Mouse (Mus musculus) heart, postnatal 14 days (tissue): Measurements from ENCODE around the gene Lrrfip1. TPM values are rescaled to one million over a fixed set of nuclear protein-coding genes. Genes with fewer than 3 reads are reported as not detected.

ENCODE experiments used
- DNase-seq, 2 experiments: peaks; one replicate each; pipeline ENCODE4 v3.0.0; 2021 to 2022
- intact Hi-C: fragments of 180-260 bp; cut with DNase I; formaldehyde crosslinking; loops from one replicate; pipeline ENCODE4 v1.15.1; 2025
- long read RNA-seq, 2 experiments: library from polyadenylated mRNA; stranded (forward); transcript quantifications; one replicate each; pipeline ENCODE4 v2.0.0; 2021
- total RNA-seq, 2 experiments: library from RNA; stranded (reverse); gene quantifications; 2 replicates each; pipeline ENCODE4 v1.2.3; 2021

Gene Lrrfip1
- total RNA-seq = 100 to 1,000 TPM; 101 to 109 TPM
- long read RNA-seq, experiment 1, partial matches to known transcripts = 6 of 76 reads
- long read RNA-seq, experiment 1, other reads (novel, unspliced or antisense) = 66 of 76 reads
- long read RNA-seq, experiment 2, partial matches to known transcripts = 11 of 81 reads
- long read RNA-seq, experiment 2, other reads (novel, unspliced or antisense) = 68 of 81 reads

DNA sequence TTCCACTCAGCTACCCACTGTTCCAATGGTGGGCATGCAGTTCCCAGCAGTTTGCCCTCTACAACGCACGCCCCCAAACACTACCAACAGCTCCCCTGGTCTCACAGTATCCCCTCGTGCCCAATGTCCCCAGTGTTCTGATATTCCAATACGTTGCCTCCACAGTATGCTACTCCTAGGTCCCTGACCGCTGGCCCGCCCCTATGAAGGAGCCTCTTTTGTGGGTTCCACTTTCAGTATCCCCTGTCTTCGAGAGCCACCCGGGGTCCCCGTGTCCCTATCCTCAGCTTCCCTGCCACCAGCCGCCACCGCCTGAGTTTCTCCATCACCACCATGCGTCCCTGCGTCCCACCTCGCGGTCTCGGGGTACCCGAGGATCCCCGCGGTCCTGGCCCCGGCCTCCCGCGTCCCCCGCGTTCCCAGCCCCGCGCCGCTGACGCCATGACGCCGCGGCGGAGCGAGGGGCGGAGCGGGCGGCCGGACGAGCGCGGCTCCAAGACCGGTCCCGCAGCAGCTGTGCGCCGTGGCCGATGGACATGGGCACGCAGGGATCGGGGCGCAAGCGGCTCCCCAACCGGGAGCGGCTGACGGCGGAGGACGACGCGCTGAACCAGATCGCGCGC, at the start of gene Lrrfip1:
TSS of gene Lrrfip1 (plus strand) at position 470 of the 623 bp plus-strand sequence.
- intact Hi-C loops = no loop called here
- peak; percentile 78 to 81 for DNase-seq

DNA sequence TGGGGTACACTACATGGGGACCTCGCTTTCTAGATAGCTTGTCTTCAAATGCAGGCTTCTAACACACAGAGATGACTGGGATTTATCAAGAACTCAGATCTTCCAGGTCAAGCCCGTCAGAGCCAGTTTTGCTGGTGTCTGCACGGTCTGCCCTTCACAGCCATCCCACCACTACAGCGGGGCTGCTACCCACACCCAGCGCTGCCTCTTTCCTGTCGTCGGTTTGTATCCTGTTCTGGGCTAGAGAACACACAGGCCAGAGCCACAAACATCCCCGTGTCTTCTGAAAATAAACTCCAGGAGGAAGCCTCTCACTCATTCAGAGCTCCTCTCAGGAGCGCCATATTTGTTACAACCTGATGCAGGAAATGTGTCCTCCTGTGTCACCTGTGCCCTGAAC, 49.2 kb upstream of the Lrrfip1 start:
- DNase-seq = no peak
- intact Hi-C loops = no loop called here

DNA sequence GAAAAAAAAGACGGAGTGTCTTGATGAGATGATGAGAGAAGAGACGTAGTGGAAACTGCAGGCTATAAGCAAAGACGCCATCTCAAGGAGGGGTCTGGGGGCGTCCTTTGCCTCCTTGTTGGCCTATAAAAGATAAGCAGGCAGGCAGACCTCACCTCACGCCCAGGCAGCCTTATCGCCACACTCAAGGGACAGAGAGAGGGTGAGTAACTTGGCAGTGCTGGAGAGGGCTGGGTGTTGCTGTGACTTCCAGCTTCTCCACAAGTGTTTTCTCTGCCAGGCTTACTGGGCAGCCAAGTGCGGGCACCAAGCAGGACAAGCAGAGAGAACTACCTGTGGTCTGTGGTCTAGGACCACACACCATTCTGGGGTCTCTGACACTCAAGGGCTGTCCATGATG, 46.9 kb upstream of the Lrrfip1 start:
- intact Hi-C loops = loop anchor here (10.0 kb wide), 1 partner anchor 887 kb away; no protein-coding TSS in a partner anchor
- peak in 1 of 2 experiments; percentile 32 for DNase-seq

DNA sequence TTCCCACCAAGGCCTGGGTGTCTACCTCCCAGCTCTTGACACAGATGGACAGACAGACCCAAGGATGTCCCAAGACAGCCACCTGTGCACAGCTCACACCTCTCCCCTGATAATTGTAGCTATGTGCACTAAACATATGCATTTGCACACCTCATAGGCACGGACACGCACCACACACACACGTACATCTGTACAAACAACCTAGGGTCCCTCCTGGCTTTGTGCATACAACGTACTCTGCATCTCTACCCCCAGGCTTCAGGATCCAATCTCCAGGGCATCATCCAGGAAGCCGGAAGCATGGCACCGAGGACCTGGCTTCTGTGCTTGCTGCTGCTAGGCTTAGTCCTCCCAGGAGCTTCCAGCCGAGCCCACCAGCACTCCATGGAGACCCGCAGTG, 45.7 kb upstream of the Lrrfip1 start, which contains the start of gene Prlh:
TSS of gene Prlh (plus strand) at position 301 of the 400 bp plus-strand sequence.
- no peak for DNase-seq
- intact Hi-C loops = loop anchor here (10.0 kb wide), 1 partner anchor 888 kb away; no protein-coding TSS in a partner anchor

DNA sequence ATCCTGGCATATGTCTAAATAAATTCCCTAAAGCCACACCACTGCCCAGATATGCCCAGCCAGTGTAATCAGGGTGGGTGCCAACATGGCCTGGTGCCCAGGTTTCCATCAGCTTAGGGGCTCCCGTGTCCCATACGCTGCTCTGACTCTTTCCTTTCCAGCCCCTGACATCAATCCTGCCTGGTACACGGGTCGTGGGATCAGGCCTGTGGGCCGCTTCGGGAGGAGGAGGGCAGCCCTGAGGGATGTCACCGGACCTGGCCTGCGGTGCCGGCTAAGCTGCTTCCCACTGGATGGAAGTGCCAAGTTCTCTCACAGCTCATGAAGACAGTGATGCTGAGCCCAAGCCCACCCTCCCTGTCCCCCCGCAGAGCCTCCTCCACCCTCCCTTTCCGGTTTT, 44.8 kb upstream of the Lrrfip1 start:
- intact Hi-C loops = loop anchor here (10.0 kb wide), 1 partner anchor 889 kb away; no protein-coding TSS in a partner anchor
- no peak for DNase-seq

DNA sequence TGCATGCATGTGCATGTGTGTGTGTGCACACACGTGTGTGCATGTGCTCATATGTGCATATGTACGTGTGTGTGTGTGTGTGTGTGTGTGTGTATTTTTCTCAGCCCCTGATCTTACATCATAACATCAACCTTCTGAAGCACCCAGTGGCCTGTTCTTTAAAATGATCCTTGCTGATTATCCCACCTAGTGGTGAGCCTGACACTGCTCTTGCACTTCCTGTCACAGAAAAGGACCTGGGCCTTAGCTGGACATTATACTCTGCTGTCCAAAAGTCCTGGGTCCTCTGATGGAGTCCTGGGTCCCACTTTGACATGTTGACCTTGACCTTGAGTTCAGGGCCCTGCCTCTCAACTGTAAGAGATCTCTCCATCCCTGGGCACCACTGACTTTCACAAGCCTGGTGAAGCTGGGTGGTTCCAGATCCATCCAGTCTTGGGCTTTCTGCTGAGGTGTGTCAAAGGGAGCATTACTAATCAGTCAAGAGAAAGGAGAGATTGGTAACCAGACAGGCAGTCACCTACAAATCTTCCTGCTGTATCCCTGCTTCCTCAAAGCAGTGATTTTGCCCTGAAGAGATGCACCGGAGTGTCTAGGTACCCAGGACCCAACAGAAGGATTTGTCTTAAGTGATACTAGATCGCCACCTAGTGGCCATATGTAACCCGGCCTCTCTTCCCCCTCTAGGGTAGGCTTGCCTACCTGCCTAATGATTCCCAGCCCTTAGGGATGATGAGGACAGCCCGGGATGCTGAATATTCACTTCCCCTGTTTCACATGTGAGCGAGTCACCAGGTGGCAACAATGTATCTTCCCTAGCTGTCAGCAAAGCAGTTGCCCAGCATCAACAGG, 42.1 kb upstream of the Lrrfip1 start:
- intact Hi-C loops = loop anchor here (1.0 to 10.0 kb wide), 3 partner anchors 28 to 892 kb away; no protein-coding TSS in a partner anchor
- peak; percentile 47 to 76 for DNase-seq

DNA sequence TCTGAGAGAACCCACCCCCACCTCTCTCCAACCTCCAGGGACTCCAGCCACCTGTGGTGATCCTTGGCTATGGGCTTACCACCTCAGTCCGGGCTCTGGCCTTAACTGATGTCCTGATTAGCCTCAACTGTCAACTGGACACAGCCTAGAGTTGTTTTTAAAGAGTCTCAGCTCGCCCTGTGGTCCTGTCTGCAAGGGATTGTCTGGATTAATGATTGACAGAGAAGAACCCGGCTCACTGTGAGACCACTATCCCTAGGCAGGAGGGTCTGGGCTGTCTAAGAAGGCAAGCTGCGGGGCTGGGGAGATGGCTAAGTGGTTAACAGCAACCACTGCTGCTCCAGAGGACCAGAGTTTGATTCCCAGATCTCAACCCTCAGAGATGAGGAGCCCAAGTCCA, 36.0 kb upstream of the Lrrfip1 start:
- no peak for DNase-seq
- intact Hi-C loops = no loop called here

DNA sequence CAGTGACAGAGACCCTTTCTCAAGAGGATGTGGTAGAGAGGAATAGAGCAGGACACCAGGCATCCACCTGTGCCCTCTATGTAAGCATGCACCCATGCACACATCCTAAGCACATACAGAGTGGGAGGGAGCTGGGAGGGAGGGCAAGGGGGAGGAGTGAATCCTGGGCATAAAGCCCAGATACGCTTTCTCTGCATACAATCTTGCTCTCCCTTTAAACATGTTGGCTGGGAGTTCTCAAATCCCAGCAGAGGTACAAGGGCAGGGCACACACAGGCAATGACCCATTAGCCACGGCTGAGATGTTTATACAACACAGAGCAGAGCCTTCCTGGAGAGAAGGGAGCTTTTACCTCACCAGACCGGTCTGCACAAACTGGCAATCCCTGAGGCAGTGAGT, 35.5 kb upstream of the Lrrfip1 start:
- DNase-seq = no peak
- intact Hi-C loops = no loop called here

DNA sequence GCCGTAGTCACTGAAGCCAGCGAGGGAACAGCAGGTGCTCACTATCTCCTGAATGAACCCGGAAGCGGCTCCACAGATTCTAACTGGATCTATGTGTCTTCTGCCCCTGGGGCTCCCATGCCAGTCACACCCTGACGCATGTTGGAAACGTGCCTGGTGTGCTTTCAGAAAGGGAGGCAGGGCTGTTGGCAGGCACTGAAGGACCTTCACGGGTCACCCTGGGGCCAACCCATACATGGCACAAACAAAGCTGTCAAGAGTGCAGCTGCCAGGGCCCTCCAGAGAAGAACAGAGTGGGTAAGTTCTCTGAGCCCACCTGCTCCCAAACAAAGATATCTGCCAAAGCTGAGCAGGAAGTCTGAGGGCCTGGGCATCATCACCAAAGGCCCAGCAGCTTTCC, 31.0 kb upstream of the Lrrfip1 start:
- intact Hi-C loops = no loop called here
- peak; percentile 65 to 78 for DNase-seq

DNA sequence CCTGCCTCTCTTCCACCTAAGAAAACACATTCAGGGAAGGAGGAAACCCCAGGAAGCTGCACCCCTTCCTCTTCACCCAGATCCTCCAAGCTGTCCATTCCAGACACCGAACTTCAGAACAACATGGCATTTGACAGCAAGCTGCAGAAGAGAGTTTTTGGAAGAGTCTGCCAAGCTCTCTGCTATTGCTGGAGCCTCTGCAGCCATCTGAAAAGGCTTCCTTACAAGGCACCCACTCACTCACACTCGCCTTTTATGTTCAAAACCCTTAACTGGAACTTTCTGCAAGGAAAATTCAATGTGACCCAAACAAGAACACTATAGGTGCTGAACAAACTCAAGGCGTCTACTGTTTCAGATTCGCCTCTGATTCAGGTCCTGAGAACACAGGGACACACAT, 29.9 kb upstream of the Lrrfip1 start:
- intact Hi-C loops = no loop called here
- DNase-seq = no peak

DNA sequence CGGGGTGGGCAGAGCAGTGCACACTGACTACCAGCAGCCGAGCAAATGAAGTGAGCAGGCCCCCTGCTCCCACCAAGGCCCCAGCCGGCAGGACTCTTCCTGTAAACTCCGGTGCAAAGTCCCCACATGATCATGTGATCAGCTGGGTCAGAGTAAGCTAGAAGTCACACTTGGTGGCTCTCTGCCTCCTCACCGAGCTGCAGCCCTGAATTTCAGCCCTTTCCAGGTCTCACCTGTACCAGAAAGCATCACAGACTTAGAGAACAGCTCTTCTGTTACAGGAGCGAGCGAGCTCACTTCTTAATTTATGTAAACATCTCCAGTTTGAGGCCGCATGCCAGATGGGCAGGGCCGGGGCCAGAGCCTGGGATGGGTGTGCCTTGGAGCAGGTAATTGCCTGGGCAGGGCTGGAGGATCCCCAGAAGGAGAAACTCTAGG, 29.2 kb upstream of the Lrrfip1 start, which contains the start of gene Rab17:
TSS of gene Rab17 (minus strand) at position 315 of the 438 bp plus-strand sequence.
- no peak for DNase-seq
- intact Hi-C loops = no loop called here

DNA sequence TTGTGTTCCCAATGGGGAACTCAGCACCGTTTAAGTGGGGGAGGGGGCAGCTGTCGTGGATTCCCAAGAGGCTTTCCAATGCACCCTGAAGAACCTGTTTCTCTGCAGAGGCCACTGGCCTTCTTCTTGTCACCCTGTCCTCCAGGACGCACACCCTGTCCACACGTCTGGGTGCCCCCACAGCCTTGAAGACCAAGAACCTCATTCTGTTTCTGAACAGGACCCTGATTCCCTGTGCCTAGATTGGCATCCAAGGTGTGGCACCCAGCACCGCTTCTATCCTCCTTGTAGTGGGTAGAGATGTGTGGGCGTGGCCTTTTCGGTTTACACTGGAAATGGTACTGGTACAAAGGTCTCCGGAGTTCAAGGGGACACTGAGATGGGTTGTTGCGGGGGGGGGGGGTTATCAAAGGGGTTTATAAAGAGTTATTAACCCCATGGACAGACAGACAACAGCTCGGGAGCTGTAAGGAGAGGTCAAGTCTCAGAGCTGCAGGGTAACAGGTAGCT, 28.6 kb upstream of the Lrrfip1 start:
- DNase-seq = no peak
- intact Hi-C loops = loop anchor here (5.0 kb wide), 3 partner anchors 47 to 207 kb away; partner anchors contain the start of gene Ramp1

DNA sequence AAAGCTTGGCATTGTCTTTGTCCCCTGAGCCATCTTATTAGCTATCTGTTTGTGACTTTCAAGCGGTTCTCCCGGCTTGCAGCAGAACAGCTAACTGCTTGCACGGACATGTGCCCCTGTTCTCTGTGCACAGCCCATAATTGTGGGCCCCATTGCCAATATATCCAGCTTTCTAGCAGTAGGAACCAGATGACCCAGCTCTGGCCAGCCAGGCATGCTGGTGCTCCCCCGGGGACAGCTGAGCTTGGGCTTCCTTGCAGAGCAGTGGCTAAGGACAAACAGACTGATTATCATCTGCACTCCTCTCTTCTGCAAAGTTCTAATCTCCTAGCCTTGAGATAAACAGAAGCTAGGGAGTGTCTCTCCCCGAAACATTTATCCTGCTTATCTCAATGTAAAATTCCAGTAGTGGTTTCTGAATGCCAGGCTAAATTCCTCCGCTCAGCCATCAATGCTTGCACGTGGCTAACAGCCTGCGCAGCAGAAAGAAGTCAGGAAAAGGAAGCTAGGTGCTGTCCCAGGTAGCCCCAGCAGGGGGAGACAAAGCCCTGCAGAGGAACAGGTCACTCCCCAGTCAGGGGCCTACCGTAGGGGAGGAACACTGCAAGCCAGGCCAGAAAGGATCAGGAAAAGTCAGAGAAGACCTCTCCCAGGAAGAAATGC, 25.5 kb upstream of the Lrrfip1 start:
- peak; percentile 94 to 98 for DNase-seq
- intact Hi-C loops = loop anchor here (1.0 to 5.0 kb wide), 5 partner anchors 44 to 266 kb away; partner anchors contain the start of gene Ramp1

DNA sequence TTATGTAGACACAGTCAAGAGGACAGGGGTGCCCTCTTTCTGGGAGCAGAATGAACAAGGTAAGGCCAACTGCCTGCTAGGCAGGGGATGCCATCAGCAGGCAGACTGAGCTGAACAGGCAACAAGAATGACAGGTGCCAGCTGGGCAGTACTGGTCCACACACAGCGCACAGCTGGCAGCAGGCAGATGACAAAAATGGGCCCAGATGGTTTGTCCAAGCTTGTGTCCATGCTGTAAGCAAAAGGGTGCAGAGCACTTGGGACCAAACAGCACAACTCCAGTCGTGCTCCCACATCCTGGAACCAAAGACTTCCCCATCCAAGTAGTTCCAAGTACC, 25.0 kb upstream of the Lrrfip1 start:
- no peak for DNase-seq
- intact Hi-C loops = loop anchor here (1.0 to 5.0 kb wide), 5 partner anchors 44 to 265 kb away; partner anchors contain the start of gene Ramp1

DNA sequence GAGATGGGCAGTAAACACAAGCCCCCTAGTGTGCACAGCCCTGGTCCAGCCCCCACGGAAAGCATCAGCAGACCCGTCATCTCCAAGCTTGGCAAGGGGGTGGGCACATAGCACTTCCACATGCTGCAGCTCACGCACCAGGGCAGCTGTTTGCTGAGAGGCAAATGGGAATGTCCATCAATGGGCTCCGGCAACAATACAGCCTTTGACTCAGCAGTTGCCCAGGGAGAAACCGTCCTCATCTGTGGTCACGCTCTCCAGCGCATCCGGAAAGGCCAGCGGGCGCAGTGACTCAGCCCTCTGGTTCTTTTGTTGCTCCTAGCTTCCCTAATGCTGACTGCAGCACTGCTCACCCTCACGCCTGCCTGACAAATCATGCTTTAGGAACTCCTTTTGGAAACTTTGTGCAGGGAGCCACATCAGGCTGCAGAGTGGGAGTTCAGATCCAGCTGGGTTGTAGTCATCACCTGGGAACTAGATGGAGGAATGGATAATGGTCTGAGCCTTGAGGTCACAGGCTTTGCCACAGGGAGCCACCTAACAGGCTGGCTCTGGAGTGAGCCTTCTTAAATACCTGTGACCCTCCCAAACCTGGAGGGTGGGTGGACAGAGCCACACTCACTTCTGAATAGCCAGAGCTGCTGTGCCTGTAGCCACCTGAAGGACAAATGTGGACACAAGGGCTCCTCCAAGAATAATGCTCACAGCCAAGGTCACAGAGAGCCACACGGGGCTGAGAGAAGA, 23.5 kb upstream of the Lrrfip1 start:
- DNase-seq = peak; percentile 50 to 53
- intact Hi-C loops = loop anchor here (5.0 kb wide), 3 partner anchors 42 to 202 kb away; partner anchors contain the start of gene Ramp1

DNA sequence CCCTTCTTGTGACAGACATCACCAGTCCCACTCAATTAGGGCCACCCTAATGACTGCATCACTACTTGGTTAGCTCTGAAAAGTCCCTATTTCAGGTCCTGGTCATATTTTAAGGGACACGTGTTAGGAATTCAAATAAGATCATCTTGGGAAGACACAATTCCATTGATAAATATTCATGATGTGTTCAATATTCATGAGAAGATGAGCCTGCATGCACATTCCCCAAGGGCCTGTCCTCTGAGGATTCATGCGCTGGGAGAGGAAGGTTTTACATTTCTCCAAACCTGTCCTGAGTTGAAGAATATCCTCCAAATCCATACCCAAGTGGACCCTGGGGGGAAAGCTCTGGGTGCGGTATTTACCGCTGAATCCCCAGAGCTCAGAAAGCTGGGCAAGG, 22.6 kb upstream of the Lrrfip1 start:
- intact Hi-C loops = no loop called here
- DNase-seq = no peak

DNA sequence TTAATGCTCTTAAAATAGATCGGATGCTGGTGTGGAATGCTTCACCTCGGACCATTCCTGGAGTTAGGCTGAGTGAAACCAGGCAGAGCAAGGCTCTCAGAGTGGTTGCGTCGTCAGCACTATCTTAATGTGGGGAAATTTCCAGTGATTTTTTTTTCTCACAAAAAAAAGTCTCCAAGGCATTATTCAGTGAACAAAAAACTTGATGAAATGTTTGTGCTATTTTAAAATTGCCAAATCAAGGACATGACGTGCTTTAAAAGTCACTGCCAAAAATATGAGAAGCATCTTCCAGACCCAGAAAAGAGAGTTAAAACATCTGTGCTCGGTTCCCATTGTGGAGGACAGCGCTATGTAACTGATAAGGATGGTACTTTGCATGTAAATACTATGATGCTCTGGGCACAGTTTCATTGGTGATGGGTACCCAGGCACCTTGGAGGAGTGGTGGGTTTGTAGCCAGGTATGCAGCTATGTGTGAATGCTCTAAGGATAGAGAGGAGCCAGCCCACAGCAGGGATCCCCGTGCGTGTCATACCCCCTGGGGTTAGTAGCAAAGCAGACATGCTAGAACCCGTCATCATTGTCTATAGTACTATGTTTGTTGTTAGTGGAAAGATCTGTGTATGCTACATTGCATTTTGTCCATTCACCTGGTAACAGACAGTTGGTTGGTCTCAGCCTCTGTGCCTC, 17.8 kb upstream of the Lrrfip1 start:
- intact Hi-C loops = no loop called here
- DNase-seq = no peak

DNA sequence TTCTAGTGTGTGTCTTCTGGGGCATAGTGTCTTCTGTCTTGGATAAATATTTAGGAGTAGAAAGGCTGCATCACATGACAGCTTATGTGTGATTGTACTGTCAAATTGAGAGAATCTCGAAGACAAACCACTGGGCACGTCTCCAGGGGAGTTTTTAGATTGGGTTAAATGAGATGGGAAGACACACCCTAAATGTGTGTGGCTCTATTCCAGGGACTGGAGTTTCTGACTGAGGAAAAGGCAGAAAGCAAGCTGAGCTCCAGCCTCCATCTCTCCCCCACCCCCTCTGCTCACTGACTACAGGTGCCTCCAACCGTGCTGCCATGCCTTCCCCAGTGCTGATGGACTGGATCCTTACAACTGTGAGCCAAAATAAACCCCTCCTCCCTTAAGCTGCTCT, 17.2 kb upstream of the Lrrfip1 start:
- intact Hi-C loops = no loop called here
- no peak for DNase-seq

DNA sequence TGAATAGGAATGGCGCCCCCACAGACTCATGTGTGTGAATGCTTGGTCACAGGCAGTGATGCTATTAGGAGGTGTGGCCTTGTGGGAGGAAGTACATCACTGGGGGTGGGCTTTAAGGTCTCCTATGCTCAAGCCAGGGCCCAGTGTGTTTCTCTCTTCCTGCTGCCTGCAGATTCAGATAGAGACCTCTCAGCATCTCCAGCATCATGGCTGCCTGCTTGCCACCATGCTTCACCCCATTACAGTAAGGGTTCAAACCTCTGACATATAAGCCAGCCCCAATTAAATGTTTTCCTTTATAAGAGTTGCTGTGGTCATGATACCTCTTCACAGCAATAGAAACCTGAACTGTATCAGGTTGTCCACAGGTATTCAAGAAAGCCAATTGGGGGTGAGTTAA, 2.6 kb upstream of the Lrrfip1 start:
- intact Hi-C loops = no loop called here

More for the DNA sequence above, 2.6 kb upstream of the Lrrfip1 start:
- no peak for DNase-seq
